Mouse (Mus musculus) regulatory T cell (primary cell): Measurements from ENCODE around the gene Skiv2l.

Source experiments
- in situ Hi-C: fragments of 300-600 bp; cut with MboI, MseI; formaldehyde crosslinking; loops from one replicate; pipeline ENCODE4 v1.15.1; 2025; ENCODE audit warnings: high pct_unique_total_duplicates

The Skiv2l gene

GRCm38 (mm10) chr17:34849722-34850516 lies at the start of gene Skiv2l, which contains the start of gene Nelfe:
Gene Skiv2l, minus strand, starts transcription at chr17:34850210.
Gene Nelfe, plus strand, starts transcription at chr17:34850391.
- in situ Hi-C loops = loop anchor here (25.0 kb wide), 1 partner anchor 813 kb away; the partner anchor contains the start of genes Col11a2, H2-Ke6, Rxrb and Slc39a7

DNA sequence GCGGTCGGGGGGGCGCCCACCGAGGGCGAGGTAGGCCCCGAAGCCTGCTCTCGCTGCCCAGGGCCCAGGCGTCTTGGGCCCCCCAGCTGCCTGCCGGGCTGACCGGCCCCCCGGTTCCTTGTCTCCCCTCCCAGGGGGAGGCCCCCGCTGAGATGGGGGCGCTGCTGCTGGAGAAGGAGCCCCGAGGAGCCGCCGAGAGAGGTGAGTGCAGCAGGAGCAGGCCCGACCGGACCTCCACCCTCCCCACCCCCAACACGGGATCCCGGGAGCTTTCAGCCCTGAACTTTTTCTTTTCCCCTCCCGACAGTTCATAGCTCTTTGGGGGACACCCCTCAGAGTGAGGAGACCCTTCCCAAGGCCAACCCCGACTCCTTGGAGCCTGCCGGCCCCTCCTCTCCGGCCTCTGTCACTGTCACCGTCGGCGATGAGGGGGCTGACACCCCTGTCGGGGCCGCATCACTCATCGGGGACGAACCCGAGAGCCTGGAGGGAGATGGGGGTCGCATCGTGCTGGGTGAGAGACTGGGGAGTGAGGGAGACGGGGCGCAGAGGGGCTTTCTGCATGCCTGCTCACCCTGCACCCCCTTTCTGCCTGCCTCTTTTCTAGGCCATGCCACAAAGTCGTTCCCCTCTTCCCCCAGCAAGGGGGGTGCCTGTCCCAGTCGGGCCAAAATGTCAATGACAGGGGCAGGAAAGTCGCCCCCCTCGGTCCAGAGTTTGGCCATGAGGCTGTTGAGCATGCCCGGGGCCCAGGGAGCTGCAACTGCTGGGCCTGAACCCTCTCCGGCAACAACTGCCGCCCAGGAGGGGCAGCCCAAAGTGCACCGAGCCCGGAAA lies 49.3 kb upstream of the Skiv2l start:
- in situ Hi-C loops = no loop called here

DNA sequence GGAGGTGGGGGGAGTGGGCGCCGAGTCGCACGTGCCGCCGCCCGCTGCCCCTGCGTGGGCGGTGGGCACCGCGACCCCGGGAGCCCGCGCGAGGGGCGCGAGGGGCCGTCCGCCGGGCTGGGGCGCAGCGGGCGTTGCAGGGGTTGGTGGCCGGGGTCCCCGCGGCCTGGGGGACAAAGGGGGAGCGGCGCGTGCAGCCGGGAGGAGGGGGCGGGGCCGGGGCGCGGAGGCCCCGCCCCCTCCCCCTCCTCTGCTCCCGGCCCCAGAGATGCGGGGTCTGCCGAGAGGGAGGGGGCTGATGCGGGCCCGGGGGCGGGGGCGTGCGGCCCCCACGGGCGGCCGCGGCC lies 48.7 kb upstream of the Skiv2l start:
- in situ Hi-C loops = no loop called here

DNA sequence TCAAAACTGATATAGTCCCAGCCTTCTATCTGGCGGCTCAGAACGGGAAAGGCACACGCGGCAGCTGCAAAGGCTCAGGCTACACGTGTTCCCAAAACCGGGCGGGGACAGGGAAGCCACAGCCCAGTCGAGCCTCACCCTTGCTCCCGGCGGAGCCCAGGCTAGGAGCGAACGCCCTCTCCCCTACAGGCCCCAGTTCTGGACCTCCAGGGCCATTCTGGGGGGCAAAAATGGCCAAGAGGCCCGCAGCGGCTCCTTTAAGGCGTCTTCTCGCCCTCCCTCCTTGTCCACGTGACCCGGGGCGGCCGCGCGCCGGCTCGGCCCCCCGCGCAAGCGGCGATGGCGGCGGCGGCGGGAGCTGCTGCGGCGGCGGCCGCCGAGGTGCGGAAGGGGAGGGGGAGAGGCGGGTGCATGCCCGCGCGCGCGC lies 48.2 kb upstream of the Skiv2l start, which contains the start of the genes C2 and Ehmt2:
C2 (minus strand) TSS at position 106 of the 427 bp plus-strand sequence.
Ehmt2 (plus strand) TSS at position 310 of the 427 bp plus-strand sequence.
- in situ Hi-C loops = no loop called here

- in situ Hi-C loops = no loop called here
These were observed 47.6 kb upstream of the Skiv2l start for GRCm38 (mm10) chr17:34897373-34898159.

- in situ Hi-C loops = no loop called here
These were observed 46.4 kb upstream of the Skiv2l start for GRCm38 (mm10) chr17:34896366-34896765.

DNA sequence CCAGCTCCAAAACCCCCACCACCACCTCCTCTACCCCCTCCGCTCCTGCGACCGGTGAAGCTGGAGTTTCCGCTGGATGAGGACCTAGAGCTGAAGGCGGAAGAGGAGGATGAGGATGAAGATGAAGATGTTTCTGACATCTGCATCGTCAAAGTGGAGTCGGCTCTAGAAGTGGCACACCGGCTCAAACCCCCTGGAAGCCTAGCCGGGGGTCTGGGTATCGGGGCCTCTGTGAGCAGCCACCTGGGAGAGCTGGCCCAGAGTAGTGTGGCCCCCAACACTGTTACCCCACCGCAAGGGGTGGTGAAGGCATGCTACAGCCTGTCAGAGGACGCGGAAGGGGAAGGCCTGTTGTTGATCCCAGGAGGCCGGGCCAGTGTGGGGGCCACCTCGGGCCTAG lies 45.7 kb upstream of the Skiv2l start:
- in situ Hi-C loops = no loop called here

GRCm38 (mm10) chr17:34894801-34895530 lies 45.0 kb upstream of the Skiv2l start:
- in situ Hi-C loops = no loop called here

DNA sequence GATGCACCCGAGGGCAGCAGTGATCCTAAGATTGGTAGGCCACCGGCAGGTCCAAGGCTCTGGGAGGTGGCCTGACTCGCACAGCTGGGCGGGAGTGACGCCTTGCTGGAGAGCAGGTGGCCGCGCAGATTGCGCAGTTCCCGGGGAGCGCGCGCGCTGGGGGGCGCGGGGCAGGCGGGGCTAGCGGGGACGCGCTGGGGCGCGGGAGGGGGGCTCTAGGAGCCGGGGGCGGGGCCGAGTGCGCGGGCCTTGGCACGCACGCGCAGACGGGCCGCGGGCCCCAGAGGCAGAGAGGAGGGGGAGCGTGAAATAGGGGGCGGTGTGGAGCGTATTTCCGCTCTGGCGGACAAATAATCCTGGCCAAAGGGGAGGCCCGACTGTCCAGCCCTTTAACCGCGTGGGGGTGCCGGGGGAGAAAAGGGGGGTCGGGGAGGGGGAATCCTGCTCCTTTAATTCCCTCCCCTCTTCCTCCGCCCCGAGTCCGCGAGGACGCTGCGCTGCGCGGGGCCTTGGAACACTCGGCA lies 44.1 kb upstream of the Skiv2l start:
- in situ Hi-C loops = no loop called here

DNA sequence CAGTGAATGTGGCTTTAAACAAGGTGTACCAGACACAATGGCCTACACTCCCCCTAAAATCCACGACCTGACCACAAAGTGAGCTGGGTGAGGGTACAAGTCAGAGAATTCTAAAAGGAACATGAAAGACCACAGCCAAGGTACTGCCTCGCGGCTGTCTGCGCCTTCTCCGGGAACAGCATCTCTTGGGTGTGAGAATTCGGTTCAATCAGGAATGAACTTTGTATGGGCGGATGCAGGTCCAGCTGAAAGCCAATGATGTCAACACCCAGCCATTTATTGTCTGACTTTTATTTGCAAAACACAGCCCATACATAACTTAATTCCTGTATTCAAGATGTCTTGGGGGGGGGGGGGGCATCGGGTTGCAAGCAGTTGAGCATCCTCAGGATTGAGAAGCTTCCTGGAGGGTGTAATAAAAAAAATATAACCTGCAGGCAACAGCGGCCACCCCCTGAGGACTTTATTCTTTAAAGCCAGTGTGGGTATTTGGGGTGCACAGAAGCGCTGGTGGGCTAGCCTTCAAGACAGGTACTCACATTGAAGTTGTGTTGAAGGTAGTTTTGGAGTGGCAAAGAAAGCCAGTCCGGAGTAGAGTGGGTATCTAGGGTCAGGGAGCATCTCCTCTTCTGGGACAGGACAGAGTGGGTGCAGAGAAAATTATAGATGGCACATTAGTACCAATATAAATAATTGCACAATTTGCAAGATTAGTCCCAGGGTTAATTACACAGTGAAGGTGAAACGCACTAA lies 43.2 kb upstream of the Skiv2l start:
- in situ Hi-C loops = no loop called here

GRCm38 (mm10) chr17:34891377-34891776 lies 41.4 kb upstream of the Skiv2l start:
- in situ Hi-C loops = no loop called here

GRCm38 (mm10) chr17:34890074-34890743 lies 40.2 kb upstream of the Skiv2l start:
- in situ Hi-C loops = no loop called here

GRCm38 (mm10) chr17:34887942-34888341 lies 37.9 kb upstream of the Skiv2l start:
- in situ Hi-C loops = no loop called here

DNA sequence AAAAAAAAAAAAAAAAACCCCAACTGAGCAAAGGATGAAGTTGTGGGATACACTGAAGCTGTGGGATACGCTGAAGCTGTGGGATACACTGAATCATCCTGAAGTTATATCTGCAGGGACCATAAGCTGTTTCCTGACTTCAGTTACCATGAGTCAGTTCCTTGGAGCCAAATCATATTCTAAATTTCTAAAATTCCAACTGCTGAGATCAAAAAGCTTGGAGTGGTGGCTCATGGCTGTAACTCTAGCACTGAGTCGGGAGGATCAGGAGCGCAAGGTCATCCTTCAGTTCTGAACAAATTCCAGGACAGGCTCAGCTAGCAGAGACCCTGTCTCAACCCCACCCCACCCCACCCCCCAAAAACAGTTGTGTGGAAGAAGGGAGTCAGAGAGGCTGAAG lies 35.6 kb upstream of the Skiv2l start:
- in situ Hi-C loops = no loop called here

GRCm38 (mm10) chr17:34884704-34885103 lies 34.7 kb upstream of the Skiv2l start:
- in situ Hi-C loops = no loop called here

DNA sequence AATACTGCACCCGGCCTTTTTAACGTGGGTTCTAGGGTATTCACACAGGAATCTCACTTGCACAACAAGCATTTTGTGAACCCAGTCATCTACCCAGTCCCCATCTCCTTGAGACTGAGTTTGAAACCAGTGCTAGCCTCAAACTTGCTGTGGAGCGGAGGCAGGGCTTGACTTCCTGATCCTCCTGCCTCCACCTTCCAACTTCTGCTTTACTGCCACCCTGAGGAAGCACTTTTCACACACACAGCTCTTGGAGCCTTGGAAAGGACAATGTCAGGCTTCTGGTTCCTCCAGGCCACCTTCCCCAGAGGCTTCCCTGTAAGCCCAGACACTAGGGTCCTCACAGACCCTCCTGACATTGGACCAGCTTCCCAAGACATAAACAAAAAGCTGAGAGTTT lies 33.3 kb upstream of the Skiv2l start:
- in situ Hi-C loops = no loop called here

GRCm38 (mm10) chr17:34881683-34882310 lies 31.8 kb upstream of the Skiv2l start, which contains the start of gene Gm20547:
Gene Gm20547, minus strand, starts transcription at chr17:34882042.
- in situ Hi-C loops = no loop called here

- in situ Hi-C loops = no loop called here
These were observed 31.2 kb upstream of the Skiv2l start for GRCm38 (mm10) chr17:34881166-34881565.

GRCm38 (mm10) chr17:34879336-34879879 lies 29.4 kb upstream of the Skiv2l start, which contains the start of gene Zbtb12:
Gene Zbtb12, plus strand, starts transcription at chr17:34879483.
- in situ Hi-C loops = no loop called here
